Mouse (Mus musculus) urinary bladder, postnatal 10 days (tissue): ENCODE measurements around the gene Cacna1e.

Experiments used
- DNase-seq: peaks from one replicate; pipeline ENCODE4 v3.0.0; 2022; ENCODE audit warnings: low spot score

The Cacna1e gene

DNA sequence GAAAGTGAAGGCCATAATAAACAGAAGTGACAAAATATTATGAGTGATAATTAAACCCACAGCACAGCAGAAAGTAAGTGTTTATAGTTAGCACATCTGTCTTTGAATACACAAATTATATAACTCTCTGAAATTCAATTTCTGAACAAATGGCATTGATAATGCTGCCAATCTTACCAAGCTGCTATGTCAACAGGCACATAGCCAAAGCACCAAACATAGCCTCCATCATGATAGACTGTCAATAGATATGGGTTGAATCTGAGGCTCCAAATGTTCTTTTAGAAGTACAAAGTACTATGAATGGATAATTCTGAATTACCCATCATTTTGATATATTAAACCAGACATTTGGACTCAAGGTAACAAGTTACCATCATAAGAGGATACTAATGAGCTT is 372.6 kb downstream of the Cacna1e start:
- no peak for DNase-seq

DNA sequence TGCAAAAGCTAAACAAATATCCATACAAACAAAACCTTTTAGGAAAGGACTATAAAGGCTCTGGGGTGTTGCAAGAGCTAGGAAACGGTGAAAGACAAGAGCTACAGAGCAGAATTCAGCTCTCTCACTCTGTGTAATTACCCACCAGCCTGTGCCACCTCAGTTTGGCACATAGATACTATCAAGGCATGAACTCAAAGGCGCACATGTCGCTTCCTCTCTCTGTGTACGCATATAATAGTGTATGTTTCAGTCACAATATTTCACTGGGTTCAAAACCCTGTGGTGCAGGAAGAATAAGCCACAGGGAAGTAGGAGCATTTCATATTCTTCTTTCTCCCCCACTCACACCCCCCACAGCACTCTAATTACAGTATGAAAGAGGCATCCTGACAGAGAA is 380.3 kb downstream of the Cacna1e start:
- no peak for DNase-seq

DNA sequence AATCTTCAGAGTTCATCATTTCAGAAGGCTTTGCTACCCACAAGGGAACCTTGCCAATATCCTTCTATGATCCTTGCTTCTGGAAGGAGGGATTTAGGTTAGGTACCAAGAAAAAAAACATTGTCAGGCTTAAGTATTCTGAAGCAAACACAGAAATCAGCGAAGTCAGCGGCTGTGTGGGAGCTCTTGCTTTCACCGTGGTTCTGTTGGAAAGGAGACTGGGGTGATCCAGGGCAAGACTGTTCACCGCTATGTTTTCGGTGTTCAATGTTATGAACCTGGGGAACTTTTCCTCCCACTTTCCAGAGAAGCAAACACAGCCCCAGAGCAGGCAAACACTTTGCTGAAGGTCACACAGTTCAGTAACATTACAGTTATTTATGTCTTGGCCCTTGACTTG is 383.4 kb downstream of the Cacna1e start:
- DNase-seq: no peak

DNA sequence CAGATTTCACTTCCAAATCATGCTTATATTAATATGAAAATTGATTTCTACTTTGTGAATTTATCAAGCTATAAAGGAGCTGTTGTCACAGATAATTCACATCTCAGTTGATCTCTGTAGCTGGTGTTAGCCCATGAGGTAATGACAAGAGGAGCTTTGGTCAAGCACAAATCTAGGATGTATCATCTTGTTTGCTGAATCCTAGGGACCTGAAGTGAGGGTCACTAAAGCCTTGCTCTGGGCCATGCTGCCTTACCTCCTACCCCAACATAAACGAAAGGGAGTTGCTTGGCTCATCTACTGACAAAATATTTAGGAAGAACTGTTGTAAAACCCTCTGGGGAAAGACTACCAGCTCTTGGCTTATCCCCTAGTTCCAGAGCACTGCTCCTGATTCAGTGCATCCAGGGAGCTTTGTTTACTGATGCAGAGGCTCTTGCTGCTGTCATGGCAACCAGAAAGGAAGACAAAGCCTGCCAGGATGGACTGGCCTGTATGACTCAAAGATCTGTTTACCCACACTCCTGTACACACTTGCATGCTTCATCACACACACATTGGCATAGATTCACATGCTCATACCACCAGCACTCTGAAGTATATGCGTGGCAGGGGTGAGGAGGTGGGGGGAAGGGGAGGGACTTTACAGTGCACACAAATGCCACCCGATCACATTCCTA is 384.0 kb downstream of the Cacna1e start:
- no peak for DNase-seq

DNA sequence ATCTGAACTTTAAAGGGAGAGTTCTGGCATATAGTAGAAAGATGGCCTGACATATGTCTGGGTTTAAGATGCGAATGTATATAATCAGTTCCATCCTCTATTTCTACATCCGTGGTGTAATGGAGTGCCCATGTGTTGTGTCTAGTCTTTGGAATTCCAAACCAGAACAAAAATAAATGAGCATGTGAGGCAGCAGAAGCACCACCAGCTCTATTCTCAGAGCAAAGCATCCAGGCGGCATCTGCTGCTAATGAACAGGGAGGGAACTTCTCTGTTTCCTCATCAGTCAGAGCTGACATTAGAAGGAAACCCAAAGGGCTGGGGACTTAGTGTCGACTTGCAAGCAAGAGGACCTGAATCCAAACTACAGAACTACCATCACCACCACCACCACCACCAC is 385.5 kb downstream of the Cacna1e start:
- DNase-seq: no peak

DNA sequence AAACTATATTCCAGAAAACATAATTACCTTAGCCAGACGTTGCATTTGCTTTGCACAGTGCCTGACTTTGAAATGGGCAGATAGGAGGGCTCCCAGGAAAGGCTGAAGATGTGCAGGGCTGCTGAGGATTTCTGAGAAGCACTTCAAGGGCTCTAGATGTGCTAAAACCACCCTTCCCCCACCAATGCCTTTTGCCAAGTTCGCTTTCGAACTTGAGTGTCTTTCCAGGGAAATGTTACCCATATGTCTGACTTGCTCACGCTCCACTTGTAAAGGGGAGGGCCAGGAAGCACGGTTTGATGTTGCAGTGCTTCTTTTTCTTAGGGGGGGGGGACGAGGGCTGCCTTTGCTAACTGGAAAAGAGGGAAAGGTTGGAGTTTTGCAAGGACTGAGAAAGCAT is 393.2 kb downstream of the Cacna1e start:
- DNase-seq: no peak

DNA sequence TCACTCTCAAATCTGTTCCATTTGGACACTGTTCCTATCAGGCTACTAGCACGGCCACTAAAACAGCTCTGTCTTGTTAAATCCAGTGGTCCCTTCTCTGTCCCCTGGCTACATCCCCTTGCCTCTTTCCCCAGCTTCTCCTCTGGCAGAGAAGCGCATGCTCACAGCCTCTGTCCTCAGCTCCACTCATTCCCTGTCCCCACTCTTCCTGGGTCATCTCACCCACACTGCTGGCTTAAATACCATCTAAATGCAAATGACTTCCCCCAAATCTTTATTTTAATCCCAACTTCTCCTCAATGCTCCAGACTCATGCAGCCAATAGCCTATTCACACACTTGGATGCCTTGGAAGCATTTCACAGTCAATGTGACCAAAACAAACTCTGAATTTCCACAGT is 407.6 kb downstream of the Cacna1e start:
- no peak for DNase-seq

DNA sequence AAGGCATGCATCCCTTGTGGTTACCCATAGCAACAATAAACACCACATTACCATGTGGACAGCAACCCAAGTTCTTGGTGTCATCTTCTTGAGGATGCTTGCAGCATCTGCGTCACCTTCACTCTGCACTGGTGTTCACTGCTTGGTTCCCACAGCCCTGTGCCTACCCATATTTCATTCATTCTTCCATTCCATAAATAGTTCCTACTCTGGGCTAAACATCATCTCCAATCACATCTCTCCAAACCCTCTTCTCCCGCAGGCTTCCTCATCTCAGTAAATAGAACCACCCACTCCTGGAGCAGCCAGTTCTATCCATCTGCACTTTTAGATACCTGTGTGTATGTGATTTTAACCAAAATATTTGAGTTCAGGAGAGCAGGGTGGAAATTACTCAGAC is 408.6 kb downstream of the Cacna1e start:
- DNase-seq: no peak

DNA sequence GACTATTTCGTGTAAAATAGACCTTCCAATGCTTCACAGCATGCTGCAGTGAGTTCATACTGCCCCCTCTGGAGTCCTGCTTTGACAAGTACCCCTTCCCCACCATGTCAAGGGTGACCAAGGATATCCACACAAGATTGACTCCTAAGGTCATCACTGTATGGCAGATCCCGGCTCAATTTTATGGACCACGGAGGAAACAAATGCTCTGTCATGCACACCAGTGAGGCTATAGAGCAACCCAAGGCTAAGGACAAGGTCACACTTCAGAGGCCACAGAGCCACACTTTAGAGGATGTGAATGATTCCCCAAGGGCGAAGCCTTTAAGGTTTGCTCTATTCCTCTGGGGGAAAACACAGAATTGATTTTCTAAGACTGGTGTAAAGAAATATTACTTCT is 410.1 kb downstream of the Cacna1e start:
- DNase-seq: no peak

DNA sequence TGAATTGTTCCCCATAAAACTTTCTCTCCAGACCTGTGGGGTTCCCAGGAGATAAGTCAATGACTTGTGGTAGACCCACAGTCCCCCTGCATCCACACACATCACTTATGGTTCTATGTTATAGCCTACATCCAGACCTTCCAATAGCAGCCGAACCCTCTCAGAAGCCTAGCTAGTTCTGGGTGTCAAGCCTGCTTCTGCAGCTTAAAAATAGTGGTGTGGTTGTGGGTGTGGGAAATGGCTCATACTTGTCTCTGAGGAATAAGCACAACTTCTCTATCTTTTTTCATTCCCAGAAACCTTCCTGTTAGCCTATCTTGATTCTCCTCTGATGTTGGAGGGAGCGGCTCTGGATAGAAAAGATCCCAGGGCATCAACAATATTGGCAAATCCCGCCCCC is 417.0 kb downstream of the Cacna1e start:
- no peak for DNase-seq

DNA sequence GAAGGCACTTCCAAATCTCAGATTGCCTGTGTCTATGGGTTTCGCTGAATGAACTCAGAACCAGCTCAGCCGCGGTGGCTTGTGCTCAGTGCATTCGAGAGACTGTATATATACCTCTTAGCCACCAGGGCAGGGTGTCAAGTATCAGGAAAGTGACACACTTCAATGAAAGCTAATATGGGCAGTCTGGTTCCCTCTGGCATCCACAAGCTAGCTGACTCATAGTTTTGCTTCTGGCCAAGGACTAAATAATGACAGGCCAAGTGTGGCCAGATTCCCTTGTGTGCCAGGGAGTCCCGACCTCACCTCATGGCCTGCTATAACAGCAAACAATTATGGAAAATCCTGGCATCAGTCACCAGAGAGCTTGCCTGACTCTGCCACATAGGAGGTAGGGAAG is 422.8 kb downstream of the Cacna1e start:
- no peak for DNase-seq

DNA sequence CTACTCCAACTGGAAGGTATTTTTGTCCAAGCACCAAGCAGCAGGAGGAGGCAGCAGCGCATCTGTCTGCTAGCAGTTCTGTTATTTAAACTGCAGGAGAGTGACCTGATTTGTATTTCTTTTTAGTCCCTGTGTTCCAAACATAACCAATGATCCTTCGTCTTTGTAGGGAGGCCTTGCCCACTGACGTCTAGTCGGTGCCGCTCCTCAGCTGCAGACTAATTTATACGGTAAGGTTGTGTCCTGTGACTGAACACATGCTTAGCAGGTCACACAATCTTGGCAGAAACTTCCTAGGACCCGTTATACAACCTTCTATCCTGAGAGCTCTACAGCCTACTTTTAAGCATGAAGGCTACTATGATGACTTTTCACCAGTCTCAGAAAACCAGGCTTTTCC is 424.2 kb downstream of the Cacna1e start:
- no peak for DNase-seq

DNA sequence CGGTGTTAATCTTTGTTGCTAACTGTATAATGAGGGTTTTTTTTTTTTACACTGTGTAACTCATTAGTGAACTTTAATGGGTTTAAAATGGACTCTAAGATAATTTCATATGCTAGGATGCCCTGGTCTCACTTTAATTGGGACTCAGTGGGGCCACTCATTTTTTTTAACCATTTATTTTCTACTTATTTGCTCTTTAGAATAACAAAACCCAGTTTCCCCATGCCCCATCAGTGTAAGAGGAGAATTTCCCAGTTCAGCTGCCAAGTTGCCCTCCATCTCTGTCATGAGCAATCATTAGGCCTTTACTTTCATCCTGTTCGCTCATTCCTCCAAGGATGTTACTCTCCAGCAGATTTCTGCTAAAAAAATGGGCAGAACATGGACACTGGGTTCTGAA is 425.7 kb downstream of the Cacna1e start:
- no peak for DNase-seq

DNA sequence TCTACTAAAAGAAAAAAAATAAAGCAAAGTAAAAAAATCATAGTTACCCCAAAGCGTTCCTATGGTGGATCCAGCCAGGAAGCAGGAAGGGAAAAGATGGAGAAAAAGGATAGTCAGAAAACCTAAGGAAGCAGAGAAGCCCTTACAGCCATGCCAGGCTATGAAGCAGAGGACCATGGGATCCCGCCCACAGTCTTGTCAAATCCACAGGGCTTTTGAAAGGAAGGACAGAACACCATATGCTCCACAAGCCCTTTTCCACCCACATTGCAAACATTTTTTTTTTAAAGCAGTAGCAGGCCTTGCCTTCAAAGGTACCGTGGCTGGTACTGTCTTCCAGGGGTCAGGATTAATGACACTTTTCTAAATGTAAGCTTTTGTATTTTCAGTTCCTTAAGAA is 433.5 kb downstream of the Cacna1e start:
- no peak for DNase-seq

DNA sequence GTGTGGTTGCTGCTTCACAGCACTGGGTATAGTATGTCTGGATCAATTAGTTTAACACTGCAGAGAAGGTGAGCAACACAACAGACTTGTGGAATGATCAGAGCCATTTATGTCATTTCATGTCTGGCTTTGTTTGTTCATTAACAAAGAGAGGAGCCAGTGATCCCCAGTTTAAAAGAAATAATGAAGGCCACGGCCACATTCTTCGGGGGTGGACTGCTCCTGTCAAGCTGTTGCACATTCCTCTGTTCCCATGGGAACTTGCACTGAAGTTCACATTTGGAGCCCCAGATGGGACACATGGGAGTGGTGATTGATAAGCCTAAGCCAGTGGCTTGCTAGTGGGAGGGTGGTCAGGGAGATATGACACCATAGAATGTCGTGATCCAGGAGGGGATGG is 437.8 kb downstream of the Cacna1e start:
- no peak for DNase-seq

DNA sequence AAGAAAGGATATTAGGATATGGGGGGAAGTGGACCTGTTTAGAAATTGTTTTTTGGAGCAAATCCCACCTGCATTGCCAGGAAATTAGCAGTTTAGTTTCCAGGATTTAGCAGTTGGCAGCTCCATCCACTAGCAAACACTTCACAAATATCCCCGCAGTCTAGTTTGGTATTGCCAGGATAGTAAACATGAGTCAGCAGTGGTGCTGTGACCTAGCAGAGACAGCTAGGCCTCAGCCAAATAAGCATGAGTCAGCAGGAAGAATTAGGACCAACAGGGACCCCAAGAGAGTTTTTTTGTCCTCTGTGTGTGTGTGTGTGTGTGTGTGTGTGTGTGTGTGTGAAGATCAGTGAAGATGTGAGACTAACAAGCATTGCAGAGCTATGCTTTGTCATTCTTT is 450.8 kb downstream of the Cacna1e start:
- DNase-seq: no peak

DNA sequence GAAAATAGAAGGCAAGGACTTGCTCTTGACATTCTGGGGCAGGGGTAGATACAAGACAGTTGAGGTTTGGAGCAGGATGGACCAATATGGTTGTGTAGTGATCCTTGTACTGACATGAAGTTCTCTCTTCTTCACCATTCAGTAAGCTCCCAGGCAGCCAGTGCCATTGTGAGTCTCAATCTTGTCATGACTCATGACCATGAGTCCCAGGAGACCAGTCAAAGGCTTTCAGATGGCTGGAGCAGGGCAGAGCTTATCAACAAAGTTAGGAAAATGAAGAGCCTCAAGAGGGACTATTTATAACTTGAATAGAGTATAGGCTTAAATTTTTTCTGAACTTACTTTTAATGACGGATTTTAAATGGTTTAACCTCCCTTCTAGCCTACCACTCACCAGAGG is 451.2 kb downstream of the Cacna1e start:
- no peak for DNase-seq

DNA sequence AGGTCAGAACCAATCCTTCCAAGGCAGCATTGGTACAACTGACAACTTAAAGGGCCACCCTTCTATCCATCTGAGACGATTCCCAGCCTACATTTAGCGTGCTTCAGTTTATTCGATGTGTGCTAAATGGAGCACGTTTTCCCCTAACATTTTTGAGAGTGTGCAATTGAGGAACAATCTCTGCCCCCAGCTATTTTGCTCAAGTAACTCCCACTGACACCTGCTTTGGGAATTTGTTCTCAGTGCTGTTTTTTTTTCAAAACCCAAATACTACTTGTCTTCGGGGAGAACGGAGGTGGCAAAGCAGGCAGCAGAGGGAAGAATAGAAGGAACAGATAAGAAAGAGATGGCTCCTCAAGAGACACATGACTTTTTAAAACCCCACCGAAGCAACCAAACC is 456.0 kb downstream of the Cacna1e start:
- DNase-seq: no peak

DNA sequence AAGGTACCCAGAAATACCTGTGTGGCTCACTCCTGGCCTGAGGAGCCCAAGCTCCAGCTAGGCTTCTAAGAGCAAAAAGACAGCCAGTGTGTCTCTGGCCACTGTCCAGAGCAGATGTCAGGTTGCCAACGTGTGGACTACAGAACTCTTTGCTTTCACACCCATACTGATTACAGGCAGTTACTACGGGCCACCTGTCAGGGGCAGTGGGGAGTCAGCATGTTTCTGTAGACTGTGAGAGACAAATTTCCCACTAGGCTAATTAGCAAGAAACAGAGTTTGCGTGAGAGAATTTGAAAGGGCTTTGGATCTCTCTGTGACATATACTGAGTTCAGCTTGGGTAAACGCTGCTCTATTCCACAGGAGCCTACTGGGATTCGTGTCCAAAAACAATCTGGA is 466.0 kb downstream of the Cacna1e start:
- DNase-seq: no peak

DNA sequence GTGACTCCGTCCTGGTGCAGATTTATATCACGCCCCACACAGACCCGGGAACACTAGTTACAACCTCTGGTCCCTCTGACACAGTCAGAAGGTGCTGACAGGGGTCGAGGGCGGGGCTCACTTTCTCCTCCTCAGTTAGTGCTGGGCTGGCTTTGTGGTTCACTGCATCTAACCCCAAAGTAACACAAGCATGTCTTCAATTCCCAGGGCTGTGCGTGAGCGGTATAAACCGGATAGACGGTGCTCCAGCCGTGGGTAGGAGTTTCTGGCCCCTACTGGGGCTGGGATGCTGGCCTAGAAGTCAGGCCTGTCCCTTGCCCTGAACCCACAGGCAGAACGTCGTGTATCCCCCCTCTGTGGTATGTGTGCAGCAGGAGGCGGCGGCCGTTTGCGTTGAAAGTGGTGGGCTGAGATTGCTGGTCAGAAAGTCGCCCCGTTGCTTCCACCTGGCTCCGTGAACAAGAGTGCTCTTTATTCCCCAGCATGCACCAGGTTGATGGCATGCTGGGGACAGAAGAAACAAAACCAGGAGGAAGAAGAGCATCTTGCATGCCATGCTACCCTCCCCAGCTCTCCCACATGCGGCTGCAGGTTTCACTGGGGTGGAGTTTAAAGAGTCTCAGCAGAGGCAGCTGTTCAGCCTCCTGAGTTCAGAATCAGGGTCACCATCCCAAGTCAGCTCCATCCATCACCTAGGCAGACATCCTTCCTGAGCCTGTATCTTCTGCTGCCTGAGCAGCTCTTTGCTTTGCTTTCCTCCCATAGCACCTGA is 467.7 kb downstream of the Cacna1e start:
- no peak for DNase-seq

DNA sequence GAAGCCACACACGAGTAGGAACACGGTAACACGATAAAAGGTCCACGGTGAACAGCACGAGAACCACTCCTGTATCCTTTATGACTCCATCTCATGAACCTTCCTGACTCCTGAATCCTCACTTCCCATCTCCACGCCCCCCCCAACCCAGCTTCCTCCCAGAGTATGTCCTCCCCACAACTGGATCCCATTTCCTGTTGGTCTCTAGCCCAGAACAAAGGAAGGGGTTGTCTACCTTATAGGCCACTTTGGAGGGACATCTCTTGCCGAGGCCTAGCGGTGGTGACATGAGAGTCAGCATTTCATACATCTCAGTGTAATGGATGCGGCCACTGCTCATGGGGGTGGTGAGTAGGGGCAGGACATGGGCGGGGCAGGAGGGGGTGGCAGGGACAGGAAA is 468.5 kb downstream of the Cacna1e start:
- DNase-seq: no peak

DNA sequence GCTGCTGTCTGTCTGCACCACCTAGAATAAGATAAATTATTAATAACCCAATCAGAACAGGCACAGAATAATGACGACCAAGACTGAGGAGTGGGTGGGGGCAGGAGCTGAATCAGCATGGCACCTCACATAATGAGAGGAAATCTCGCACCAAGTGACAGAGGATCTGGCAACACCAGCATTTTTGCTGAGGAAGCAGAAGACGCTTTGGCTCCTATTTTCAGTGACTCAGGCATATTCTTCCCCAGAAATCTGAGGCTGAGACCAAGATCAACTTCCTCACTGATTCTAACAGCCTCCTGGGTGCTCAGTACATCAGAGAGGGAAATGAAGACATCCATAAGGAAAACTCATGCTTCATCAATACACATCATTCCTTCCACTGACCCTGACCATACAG is 471.2 kb downstream of the Cacna1e start:
- DNase-seq: no peak

DNA sequence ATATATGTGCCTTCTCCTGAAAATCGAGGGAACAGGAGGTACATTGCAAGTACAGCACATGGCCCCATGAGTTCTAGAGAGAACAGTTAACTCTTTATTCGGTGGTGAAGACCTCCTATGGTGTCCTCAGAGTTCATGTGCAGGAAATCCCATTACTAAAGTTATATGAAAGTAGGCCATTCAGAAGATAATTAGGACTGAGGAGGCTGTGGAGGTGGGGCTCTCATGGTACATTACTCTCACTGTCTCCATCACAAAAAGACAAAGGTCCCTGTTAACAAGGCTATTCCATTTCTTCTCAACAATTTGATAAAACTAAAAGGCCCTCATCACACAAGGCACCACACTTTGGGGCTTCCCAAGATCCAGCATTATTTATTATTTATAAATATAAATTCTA is 475.2 kb downstream of the Cacna1e start:
- no peak for DNase-seq

DNA sequence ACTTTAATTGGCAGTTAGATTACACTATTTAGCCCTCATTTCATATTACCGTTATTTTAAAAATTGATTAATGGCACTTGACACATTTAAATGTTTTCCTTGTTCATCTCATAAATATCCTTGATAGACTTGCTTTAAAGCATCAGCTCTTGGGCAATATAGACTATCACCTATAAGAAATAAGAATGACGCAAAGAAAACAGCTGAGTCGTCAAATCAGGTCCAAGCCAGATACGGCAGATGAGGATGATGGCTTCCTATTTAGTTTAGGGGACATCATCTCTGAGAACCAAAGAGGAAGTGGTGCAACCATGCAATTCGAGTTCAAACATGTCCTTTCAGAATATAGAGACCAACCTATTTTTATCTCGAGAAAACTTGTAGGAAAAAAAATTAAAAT is 492.3 kb downstream of the Cacna1e start:
- no peak for DNase-seq
